Mouse (Mus musculus) kidney, postnatal 4 days (tissue): ENCODE measurements at regions not wholly inside any gene's neighbourhood (a gene's known extent, or its start where the extent isn't known, plus 50 kb on each side); places are given as distances from the start of the nearest gene placed in this dataset.
A peak's percentile ranks its signal among the peaks of the same experiment; 100 is the strongest.
"Not testable (repeated sequence)": the region's sequence is repeated elsewhere in the genome, so short reads cannot be mapped to it uniquely, and the experiment has no call there.

Source experiments
- DNase-seq, 2 experiments: peaks; one replicate each; pipeline ENCODE4 v3.0.0; 2021; ENCODE audit warnings: mixed read lengths in 2 of 2

DNA sequence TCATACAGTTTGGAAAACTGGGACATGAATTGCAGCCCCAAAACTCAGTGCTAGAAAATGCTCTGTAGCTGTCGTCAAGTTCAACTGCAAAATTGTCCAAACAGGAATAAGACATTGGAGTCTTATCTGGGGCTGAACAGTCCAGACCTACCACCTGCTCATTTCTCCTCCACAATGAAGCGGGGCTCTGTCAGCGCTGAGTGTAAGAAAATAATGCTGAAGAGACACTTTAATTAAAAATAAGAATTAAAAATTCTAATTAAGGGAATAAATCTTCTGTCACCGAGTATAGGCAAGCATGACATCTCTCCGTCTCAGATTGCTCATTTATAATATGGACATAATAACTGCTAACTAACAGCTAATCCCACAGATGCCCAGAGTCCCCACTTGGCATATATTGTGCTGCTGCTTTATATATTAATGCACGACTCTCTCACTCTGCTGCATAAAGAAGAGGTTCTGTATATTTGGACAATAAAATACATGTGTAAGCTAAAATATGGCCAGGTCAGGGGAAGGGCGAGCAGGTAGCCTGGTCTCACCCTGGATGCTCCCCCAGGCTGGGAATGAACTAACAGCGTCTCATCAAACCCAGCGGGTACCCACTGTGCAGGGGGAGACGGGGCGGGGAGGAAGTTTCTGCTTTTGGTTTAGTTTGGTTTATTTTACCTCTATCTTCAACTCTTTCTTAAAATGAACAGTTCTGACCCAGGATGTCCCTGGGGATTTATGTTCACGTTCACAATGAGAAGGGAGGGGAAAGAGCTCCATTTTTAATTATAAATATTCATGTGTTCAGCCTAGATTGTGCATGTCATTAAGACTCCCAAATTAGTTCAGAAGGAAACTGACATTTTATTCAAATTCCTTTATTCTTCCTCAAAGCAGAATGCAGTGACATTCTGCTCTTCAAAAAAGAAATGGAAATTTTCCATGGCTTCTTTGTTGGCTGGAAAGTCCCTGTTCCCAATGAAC lies 544.9 kb downstream of the Pdcd6ip start:
- no peak for DNase-seq

DNA sequence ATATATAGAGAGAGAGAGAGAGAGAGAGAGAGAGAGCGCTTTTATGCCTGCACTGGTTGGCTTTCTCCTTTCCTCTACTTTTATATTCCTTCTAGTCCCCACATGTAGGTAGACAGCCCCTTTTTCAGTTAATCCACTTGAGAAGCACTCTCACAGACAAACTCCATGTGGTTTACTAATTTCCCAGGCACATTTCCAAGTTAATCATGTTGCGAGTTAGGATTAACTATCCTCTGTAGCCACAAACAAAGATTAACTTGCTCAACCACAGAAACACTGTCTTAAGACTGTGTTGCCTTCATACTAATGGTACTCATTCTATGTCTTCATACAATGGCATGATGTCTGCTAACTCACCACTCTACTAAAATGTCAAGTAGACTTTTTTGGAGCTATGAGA lies 548.0 kb downstream of the Pdcd6ip start:
- DNase-seq = no peak

DNA sequence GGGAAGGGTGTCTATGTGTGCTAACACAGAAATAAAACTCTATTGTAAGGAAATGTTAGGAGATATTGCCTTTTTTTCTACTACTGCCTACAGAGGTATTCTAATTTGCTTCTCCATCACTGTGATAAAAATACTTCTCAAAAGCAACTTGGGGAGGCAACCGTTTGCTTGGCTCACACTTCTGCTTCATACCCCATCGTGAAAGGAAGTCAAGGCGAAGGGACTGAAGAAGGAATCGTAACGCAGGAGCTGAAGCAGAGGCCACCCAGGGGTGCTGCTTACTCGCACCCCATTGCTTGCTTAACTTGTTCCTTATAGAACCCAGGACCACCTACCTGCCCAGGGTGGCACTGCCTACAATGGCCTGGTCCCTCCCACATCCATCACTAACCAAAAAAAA lies 550.0 kb downstream of the Pdcd6ip start:
- DNase-seq = no peak

DNA sequence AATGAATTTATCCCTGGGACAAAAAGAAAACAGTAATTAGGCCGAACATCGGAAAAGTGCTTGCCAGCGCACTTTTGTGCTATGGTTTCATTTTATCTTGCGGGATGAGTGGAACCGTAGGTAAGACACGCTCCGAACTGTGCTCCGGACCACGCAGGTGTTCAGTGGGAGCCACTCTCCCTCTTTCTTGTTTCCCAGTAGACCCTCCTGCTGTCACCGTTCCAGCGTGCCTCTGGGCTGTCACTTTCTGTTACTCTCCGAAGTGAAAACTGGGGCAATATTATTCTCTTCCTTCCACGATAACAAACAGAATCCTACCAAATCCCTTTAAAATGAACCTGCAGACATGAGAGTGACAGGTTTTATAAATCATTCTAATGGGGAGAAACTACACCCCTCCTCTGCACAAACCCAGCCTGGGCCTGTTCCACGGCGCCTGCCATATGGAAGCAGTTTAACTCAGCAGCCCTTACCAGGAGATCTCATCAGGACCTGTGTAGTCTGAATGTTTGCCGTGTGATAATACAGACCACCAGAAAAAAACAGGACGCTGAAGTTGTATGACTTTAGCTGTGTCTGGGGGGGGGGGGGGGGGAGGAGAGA lies 550.5 kb downstream of the Pdcd6ip start:
- DNase-seq = no peak

DNA sequence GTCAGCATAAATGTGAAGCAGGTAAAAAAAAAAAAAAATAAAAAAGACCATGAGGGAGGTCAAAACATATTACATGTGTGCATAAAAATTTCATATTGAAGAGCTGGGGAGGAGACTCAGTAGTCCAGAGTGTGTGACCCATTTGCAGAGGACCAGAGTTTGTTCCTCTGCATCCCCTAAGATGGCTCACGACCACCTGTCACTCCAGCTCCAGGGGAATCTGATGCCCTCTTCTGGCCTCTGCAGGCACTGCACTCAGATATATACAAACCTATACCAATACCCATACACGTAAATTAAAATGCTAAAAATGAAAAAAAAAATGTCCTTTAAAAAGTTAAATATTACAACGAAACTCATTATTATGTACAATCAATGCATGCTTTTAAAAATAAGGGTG lies 551.4 kb downstream of the Pdcd6ip start:
- peak; percentile 17 to 32 for DNase-seq

DNA sequence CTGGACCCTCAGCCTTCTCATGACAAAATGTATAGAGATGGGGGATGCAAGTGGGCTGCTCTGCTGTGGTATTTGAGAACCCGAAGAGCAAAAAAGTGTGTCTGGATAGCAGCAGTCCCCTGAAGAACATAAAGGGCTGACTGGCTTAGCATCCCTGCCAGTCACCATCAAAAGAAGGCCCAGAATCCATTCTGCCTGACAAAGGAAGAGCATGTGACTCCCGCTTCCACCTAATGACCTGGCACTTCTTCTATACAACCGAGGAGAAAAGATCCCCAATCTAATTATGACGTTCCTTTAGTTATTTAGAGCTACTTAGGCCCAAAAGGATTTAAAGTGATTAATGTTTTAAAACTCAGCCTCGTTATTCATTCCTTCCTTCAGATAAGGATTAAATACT lies 559.0 kb downstream of the Pdcd6ip start:
- DNase-seq = no peak

DNA sequence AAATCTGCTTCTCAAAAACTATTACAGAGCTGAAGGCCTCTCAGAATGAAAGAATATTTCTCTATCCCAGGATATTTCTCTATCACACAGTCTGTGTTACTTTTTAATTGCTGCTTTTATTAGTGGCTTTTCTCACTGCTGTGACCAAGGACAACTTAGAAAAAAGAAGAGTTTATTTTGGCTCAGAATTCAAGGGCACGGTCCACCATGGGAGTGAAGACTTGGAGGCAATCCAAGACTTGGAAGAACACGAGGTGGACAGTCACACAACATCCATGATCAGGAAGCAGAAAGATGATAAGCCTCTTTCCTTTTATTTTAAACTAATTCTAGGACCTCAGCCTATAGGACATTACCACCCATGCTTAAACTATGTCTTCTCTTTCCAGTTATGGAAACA lies 561.5 kb downstream of the Pdcd6ip start:
- no peak for DNase-seq

DNA sequence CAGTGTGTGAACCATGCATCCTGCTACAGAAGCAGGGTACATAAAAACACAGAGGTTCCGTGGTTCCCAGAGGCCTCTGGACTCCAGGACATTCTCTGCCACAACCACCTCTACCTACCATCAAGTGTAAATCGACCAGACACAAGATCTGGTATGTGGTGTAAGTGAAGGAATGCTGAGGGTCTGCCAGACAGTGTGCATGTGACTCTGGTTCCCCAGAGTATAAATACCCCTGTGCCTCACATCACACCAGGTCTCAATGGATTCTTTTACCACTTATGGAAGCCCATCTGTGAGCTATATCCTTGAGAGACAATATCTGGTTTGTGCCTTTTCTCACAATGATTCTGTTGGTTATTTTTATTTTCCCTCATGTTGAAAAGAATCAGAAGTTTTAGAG lies 563.0 kb downstream of the Pdcd6ip start:
- no peak for DNase-seq

DNA sequence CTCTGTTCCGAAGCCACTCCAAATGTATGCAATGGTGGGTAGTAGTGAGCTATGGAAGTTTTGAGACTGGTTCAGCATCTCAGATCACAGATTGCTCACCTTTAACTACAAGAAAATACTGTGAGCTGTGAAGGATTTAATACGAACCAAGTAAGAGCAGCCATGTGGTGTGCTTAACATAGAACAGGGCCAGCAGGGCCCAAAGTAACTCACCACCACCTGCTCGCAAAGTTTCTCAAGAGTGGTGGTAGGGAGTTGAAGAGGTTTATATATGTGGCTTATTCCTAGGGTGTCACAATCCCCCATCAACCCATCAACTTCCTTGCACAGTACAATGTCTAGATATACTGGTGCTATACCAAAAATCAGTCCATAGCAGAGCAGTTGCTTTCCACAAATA lies 573.4 kb downstream of the Pdcd6ip start:
- DNase-seq = no peak

DNA sequence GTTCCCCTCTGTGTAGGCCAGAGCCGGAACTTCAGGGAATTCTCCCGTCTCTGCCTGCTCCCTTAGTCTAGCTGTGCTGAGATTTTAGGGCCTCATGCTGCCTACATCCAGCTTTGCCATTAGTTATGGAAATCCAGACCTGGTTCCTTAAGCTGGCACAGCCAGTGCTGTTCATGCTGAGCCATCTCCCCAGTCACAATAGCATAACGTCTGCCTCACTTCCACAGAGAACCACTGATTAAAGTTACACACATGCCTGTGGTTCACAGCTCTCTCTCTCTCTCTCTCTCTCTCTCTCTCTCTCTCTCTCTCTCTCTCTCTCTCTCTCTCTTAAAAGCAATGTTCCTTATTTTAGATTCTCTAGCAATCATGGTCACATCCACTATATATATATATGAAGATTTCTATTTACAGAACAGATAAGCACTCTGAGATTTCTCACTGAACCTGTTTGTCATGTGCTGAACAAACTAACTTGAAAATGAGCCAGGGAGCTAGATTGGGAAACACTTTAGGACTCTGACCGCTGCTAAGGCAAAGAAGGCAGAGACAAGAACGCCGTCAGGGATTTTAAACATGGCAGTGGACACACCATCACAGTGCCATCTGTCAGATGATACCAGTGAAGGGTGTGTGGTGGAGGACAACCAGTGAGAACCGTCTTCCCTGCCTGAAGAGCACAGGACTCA lies 584.9 kb downstream of the Pdcd6ip start:
- DNase-seq = no peak

DNA sequence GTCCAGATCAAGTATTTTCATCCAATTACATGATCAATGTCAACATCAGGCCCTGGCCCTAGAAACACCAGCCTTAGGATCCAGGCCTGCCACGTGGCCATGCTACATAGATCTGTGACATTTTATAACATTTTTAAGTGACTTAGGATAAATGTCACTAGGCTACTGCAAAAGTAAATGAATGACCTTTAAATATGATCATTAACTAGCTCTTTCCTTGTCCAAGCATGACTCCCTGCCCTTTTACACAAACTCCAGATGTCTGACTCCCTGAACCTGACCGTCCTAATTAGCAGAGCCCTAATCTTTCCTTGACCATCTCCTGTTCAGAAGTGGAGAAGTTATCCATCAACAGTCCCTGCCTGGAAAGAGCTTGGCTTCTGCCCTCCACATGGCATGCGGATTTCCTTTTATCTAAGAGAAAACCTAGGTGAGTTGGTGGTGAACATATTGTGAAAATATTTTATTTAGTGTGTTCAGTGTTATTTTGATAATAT lies 585.8 kb downstream of the Pdcd6ip start:
- peak in 1 of 2 experiments; percentile 4 for DNase-seq

DNA sequence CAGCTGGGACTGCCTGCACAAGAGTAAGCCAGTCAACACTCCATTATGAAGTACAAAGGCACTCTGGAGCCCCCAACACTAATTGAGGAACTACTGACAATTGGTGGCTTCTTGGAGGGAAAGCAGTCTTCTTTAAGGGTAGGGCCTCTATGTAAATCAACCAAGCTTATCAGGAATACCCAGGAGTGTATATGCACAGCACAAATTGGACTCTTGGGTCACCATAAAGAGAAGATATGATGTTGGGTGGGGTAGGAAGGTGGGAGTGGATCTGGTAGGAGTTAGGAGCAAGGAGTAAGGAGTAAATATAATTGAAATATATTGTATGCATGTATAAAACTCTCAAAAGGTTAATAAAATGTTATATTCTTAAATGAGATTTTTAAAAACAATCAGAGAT lies 587.7 kb downstream of the Pdcd6ip start:
- DNase-seq = no peak

DNA sequence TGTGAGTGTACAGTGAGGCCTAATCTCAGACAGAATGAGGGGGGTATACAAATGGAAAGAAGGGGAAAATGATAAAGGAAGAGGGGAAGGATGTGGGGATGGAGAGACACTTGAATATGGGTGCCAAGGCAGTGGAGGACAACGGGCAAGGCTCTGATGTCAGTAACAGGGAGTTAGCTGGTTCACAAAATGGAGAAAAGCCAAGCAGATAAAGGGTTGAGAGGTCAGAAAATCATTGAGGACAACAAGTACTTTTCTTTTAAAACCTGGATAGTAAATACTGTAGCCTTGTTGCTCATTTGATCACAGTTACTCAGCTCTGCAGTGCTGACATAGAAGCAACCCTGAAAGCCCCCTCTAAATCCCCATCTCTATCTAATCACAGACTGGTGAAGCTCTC lies 588.3 kb downstream of the Pdcd6ip start:
- DNase-seq = no peak

DNA sequence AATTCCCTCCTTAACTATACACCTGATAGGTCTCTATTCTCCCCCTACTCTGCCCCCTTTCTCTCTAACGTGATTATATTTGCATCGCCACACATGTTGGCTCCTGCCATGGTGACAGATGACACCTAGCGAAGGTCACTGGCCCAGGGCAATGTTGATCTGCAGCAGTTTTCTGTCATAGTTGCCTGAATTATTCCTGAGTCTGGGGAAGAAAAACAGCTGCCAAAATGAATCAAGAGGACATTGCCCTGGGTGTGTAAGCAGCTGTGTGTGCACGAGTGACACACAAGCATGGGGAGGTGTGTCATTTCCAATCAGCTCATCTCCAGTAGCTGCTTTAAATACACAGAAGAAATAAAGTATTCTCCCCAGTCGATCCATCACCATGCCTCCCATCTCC lies 592.5 kb downstream of the Pdcd6ip start:
- DNase-seq = no peak

DNA sequence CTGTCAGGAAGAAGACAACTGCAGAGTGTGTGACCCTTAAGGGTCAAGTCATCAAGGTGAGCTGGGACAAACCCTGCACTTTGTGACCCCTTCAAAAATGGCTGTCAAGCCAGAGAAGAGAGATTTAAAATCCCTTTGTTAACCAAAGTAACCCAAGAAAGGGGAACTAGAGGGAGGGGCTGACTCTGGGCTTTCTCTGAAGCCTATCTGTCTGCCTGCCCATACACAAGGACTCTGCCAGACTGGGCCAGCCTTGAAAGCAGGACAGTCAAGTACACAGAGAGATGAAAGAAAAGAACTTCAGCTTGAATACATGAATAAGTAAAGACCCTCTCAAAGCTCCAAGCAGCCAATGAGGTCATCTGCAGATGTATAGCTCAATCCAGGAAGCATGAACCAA lies 595.3 kb downstream of the Pdcd6ip start:
- no peak for DNase-seq

DNA sequence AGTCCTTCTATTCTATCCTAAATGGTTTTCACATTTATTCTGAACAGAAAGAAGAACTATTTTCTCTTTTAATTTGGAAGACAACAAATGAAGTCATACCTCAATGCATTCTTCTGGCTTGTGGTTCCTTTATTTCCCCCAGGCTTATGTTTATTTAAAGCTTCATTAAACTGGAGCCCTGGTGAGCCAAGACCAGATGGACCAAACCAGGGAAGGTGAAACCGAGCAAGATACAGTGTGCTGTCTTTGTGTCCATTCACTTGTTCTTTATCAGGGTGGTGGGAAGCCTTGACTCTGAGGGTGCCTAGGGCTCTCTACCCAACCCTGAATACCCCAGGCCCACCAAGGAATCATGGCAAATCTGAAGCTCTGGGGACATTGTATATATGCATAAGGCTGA lies 606.3 kb downstream of the Pdcd6ip start:
- no peak for DNase-seq

DNA sequence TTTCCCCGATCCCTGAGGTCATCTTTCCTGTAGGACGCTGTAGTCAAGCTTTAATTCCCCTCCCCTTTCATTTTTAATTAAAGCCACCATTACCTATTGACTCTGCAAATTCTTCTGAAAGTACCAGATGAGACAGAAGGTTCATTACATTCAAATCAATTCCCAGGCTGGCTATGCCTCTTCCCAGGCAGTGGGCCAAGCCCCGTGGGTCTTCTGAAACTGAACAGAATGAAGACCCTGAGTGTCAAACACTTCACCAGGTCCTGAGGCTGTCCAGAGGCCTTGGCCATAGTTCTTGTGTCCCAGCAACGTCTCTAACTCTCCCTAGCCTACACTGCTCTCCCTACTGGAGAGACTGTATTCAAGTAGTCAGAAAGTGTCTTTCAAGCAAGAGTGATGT lies 607.4 kb downstream of the Pdcd6ip start:
- no peak for DNase-seq

DNA sequence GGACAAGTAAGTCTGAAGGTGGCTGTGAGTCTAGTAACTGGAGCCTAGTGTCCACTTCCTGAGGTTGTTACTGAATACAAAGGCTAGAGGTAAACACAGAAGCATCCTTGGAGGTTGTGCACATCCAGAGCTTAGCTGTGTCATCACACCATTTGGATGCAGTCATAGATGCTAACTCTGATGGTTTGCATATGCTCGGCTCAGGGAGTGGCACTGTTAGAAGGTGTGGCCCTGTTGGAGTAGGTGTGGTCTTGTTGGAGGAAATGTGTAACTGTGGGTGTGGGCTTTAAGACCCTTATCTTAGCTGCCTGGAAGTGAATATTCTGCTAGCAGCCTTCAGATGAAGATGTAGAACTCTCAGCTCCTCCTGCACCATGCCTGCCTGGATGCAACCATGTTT lies 612.6 kb downstream of the Pdcd6ip start:
- DNase-seq = not testable (repeated sequence)

DNA sequence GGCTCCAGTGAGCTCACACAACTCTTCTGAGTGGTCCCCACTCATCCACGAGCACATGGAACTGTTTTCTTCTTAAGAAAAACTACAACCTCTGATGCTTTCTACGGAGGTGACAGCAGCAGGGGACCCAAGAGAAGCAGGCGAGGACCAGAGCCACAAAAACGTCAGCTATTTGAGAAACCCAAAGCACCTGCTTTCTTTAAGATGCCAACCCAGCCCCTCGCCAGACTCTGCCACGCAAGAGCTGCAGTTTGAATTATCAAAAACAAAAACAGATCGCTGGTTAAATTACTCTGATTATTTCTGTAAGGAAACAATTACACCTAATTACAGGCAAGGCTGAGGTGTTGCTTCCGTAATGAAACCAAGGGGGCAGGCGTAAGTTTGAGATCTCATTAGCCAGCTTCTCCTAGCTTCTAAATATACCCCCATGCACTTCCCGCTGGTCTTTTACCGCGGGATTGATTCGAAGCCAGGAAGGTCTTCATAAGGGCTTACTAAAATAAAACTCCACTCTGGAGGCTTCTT lies 614.1 kb downstream of the Pdcd6ip start:
- DNase-seq = no peak

DNA sequence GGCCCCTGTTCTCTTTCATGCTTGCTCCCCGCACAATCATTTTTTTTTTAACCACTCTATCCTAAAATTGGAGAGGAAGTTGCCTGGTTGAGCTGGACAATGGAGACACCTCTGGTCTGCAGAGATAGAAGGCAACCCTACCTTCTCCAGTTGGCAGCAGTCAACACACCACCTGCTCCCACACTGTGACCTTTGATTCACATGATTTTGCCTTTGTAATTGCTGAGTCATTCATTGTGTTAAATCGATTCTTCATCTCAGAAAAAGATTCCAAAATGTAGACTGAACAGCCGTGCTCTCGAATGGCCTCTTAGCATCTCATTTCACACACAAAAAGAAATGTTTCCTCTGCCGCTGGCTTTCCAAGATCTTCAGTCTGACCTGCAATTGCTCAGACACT lies 616.2 kb downstream of the Pdcd6ip start:
- no peak for DNase-seq

DNA sequence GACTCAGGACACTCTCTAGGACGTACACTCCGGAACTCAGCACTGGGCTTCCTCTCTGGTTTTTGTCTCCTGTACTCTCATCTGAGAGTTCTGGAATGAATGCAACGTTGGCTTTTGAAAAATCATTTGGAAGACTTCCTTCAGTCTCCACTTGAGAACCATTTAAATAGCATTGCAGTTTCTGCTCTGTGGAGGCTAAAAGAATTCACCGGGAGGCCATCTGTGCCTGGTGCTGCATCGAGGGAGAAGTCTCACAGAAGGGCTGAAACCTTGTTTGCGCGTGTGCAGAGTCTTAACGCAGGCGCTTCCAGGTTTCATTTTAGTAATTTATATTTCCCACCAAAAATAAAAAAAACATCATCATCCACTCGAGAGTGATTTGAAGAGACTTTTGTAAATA lies 620.3 kb downstream of the Pdcd6ip start:
- DNase-seq = no peak

DNA sequence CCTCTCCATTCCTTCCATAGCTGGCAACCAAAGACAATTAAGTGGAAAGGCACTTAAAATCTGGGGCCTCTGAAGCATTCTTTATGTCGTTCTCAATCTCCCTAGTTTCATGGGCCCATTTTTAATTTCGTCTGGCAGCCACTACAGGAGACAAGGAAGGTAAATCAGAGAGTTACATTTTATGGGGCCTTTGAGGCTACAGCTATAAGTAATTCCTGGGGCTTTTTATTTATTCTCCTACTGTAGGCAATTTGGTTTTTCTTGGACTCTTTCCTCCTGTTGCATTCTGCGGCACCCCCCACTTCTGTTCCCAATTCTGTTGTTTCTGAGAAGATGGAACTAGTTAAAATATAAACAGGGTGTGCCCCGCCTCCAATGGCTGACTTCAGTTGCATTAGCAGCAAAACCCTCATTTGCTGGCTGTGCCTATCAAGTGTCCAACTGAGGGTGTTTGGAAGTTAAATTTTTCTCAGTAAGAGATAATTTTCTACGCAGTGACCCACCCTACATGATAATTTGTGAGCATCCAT lies 622.7 kb downstream of the Pdcd6ip start:
- DNase-seq = peak; percentile 3 to 6

DNA sequence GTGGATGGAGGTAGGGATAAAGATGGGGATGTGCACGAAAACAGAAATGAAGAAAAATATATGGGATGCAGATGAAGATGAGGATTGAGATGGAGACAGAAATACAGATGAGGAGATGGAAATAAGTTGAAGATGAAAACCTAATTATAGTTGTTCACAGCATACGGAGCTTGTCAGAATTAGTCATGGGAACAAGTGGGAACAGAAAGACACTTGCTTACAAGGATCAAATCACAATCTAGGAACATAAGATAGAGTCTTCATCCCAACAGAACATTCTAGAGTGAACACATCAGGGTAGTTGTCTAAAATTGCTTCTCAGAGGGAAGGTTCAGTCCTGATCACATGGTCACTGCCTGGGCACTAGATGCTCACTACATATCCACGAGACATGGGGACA lies 633.2 kb downstream of the Pdcd6ip start:
- DNase-seq = no peak
